Mouse (Mus musculus): Measurements from ENCODE around the gene Pctp.

Pctp gene

GRCm38 (mm10) chr11:89971296-89971695, 31.4 kb downstream of the Pctp start:
- no peak for DNase-seq

DNA sequence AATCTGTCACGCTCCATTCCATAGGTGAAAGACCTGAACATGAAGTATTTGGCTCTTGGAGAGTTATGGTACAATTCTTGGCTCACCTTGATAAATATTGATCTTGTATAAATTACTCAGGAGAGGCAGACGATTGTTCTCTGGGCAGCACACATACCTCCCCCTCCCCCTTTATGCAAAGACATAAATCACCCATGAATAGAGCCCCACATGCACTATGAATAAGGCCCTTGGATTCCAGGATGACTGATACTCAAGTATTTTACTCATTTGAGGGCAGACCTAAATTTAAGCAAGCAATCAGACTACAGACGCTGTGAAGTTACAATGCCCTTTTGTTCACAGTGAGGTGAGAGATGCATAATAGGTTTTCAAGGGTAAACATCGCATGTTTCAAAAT, 32.0 kb downstream of the Pctp start:
- no peak for DNase-seq

- no peak for DNase-seq
Observed at GRCm38 (mm10) chr11:89969131-89969530, 33.6 kb downstream of the Pctp start.

DNA sequence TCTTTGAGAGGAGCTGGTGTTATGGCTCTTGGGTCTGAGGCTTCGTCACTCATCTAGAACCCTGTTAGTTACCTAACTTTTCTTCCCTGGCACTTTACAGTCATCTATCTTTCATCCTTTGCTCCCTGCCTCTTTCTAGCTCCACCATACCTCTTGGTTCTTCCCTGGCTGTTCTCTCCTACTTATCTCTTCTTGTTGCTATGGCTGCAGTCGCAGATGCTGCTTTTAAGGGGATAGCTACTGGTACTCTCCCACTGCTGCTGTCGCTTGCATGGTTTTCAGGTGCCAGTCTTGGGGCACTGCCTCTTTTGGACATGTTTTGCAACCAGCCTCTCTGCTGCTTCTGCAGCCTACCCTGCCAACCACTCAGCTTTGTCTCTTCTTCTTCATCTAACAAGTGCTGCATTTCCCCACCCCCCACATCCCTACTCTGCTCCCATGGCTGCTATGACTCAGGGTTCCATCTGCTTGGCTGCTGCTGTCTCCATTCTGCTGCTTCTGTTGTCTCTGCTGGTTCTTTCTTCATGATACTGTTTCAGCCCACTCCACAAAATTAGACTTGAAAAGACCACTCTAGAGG, 51.9 kb downstream of the Pctp start:
- DNase-seq = no peak

- DNase-seq = no peak
Observed at GRCm38 (mm10) chr11:89947806-89948205, 54.9 kb downstream of the Pctp start.

GRCm38 (mm10) chr11:89945159-89945558, 57.5 kb downstream of the Pctp start:
- DNase-seq = no peak

- no peak for DNase-seq
Observed at GRCm38 (mm10) chr11:89937241-89937640, 65.5 kb downstream of the Pctp start.
